Mouse (Mus musculus): ENCODE data around the gene Zup1. TPM values are rescaled to one million over a fixed set of nuclear protein-coding genes. Genes with fewer than 3 reads are reported as not detected.
"Not testable (repeated sequence)": the region's sequence is repeated elsewhere in the genome, so short reads cannot be mapped to it uniquely, and the experiment has no call there.

Gene Zup1
- polyA plus RNA-seq, 1 experiment from 2014 or later = 17.9 TPM

- 0 out of 2 replicates have a peak, but pooled peaks cover 2% of the 10 kb centered on the region for H3K9me3 ChIP-seq (ENCODE audit: control insufficient read depth, low read length)
- H3K4me3 ChIP-seq (ENCODE audit: low read depth, low read length) = no peak overlapping the region
- H3K9ac ChIP-seq (ENCODE audit: low read length) = no peak overlapping the region
- no peak overlapping the region for H3K4me2 ChIP-seq (ENCODE audit: low read length)
- no peak overlapping the region for H3K27ac ChIP-seq (ENCODE audit: low read depth)
- no peaks in the 10 kb centered on the region for H3K4me1 ChIP-seq (replicated peaks; ENCODE audit: control insufficient read depth, insufficient read depth, low read length)
- ATAC-seq (replicated peaks; ENCODE audit: low FRiP score, low TSS enrichment, low read depth) (peak; percentile 68; the same call in 1 of the 2 replicates), DNase-seq (ENCODE audit: low spot score) (no peak)
- no peaks in the 10 kb centered on the region for H3K27me3 ChIP-seq (replicated peaks; ENCODE audit: control insufficient read depth, insufficient read depth, low read length)
- peaks cover 78% of the 10 kb centered on the region for H3K36me3 ChIP-seq (ENCODE audit: control insufficient read depth, insufficient read depth, low read length)
Observed at GRCm38 (mm10) chr10:33940702-33941101, 10.4 kb downstream of the Zup1 start.

GRCm38 (mm10) chr10:33905489-33905888, 45.6 kb downstream of the Zup1 start:
- ATAC-seq (replicated peaks; ENCODE audit: low FRiP score, low TSS enrichment, low read depth) = no peak
- peak overlapping the region; percentile 21; the same call in 1 of the 2 replicates for H3K9ac ChIP-seq (ENCODE audit: low read length)

GRCm38 (mm10) chr10:33904530-33905481, 46.3 kb downstream of the Zup1 start, which contains the start of gene Rsph4a:
TSS of gene Rsph4a (plus strand) at chr10:33905111.
- DNase-seq (ENCODE audit: low spot score) = peak; percentile 74
- 5% methylated on average over 17 of the region's 17 CpGs for whole genome bisulfite sequencing
- Histone ChIP-seq H3K36me3 (ENCODE audit: control insufficient read depth, insufficient read depth, low read length) (no peaks in the 10 kb centered on the region), H3K9ac (ENCODE audit: low read length) (peak within 1 kb of the TSS; percentile 21; the same call in 1 of the 2 replicates), H3K4me1 (replicated peaks; ENCODE audit: control insufficient read depth, insufficient read depth, low read length) (no peaks in the 10 kb centered on the region; the same call in 1 of the 2 replicates), H3K4me2 (ENCODE audit: low read length) (peak within 1 kb of the TSS; percentile 77), H3K4me3 (ENCODE audit: low read depth, low read length) (peak within 1 kb of the TSS; percentile 42), H3K9me3 (ENCODE audit: control insufficient read depth, low read length) (no peaks in the 10 kb centered on the region), H3K27ac (ENCODE audit: low read depth) (no peak within 1 kb of the TSS), H3K27me3 (replicated peaks; ENCODE audit: control insufficient read depth, insufficient read depth, low read length) (no peaks in the 10 kb centered on the region)
- peak; percentile 92 for ATAC-seq (replicated peaks; ENCODE audit: low FRiP score, low TSS enrichment, low read depth)

More at GRCm38 (mm10) chr10:33905489-33905888, 45.6 kb downstream of the Zup1 start:
- peak overlapping the region; percentile 77 for H3K4me2 ChIP-seq (ENCODE audit: low read length)
- no peaks in the 10 kb centered on the region for H3K36me3 ChIP-seq (ENCODE audit: control insufficient read depth, insufficient read depth, low read length)
- no peaks in the 10 kb centered on the region; the same call in 1 of the 2 replicates for H3K4me1 ChIP-seq (replicated peaks; ENCODE audit: control insufficient read depth, insufficient read depth, low read length)
- H3K4me3 ChIP-seq (ENCODE audit: low read depth, low read length) = peak overlapping the region; percentile 42
- no peaks in the 10 kb centered on the region for H3K9me3 ChIP-seq (ENCODE audit: control insufficient read depth, low read length)
- H3K27ac ChIP-seq (ENCODE audit: low read depth) = no peak overlapping the region
- peak; percentile 50 for DNase-seq (ENCODE audit: low spot score)
- H3K27me3 ChIP-seq (replicated peaks; ENCODE audit: control insufficient read depth, insufficient read depth, low read length) = no peaks in the 10 kb centered on the region
- 6% methylated on average over 6 of the region's 6 CpGs for WGBS

- H3K36me3 ChIP-seq (ENCODE audit: control insufficient read depth, insufficient read depth, low read length); H3K4me2 ChIP-seq (ENCODE audit: low read length); H3K9ac ChIP-seq (ENCODE audit: low read length); H3K9me3 ChIP-seq (ENCODE audit: control insufficient read depth, low read length); H3K27ac ChIP-seq (ENCODE audit: low read depth); H3K4me3 ChIP-seq (ENCODE audit: low read depth, low read length); H3K4me1 ChIP-seq (replicated peaks; ENCODE audit: control insufficient read depth, insufficient read depth, low read length); ATAC-seq (replicated peaks; ENCODE audit: low FRiP score, low TSS enrichment, low read depth); H3K27me3 ChIP-seq (replicated peaks; ENCODE audit: control insufficient read depth, insufficient read depth, low read length); DNase-seq (ENCODE audit: low spot score): not testable (repeated sequence)
- WGBS = 75% methylated on average over 1 of the region's 1 CpGs
Observed at GRCm38 (mm10) chr10:33901520-33901919, 49.5 kb downstream of the Zup1 start.

- not testable (repeated sequence) for H3K9me3 ChIP-seq (ENCODE audit: control insufficient read depth, low read length); H3K36me3 ChIP-seq (ENCODE audit: control insufficient read depth, insufficient read depth, low read length); H3K27me3 ChIP-seq (replicated peaks; ENCODE audit: control insufficient read depth, insufficient read depth, low read length); H3K4me3 ChIP-seq (ENCODE audit: low read depth, low read length); H3K4me1 ChIP-seq (replicated peaks; ENCODE audit: control insufficient read depth, insufficient read depth, low read length); H3K27ac ChIP-seq (ENCODE audit: low read depth); H3K4me2 ChIP-seq (ENCODE audit: low read length); ATAC-seq (replicated peaks; ENCODE audit: low FRiP score, low TSS enrichment, low read depth); H3K9ac ChIP-seq (ENCODE audit: low read length); DNase-seq (ENCODE audit: low spot score)
- WGBS = 88% methylated on average over 2 of the region's 2 CpGs
Observed at GRCm38 (mm10) chr10:33882411-33882810, 68.7 kb downstream of the Zup1 start.

GRCm38 (mm10) chr10:33872672-33873398, 78.2 kb downstream of the Zup1 start:
- H3K4me3 ChIP-seq (ENCODE audit: low read depth, low read length) = no peak overlapping the region
- H3K36me3 ChIP-seq (ENCODE audit: control insufficient read depth, insufficient read depth, low read length) = no peaks in the 10 kb centered on the region
- ATAC-seq (replicated peaks; ENCODE audit: low FRiP score, low TSS enrichment, low read depth) (no peak), DNase-seq (ENCODE audit: low spot score) (no peak)
- H3K27ac ChIP-seq (ENCODE audit: low read depth) = no peak overlapping the region
- WGBS = 86% methylated on average over 2 of the region's 2 CpGs
- no peak overlapping the region for H3K9ac ChIP-seq (ENCODE audit: low read length)
- H3K27me3 ChIP-seq (replicated peaks; ENCODE audit: control insufficient read depth, insufficient read depth, low read length) = no peaks in the 10 kb centered on the region
- no peak overlapping the region for H3K4me2 ChIP-seq (ENCODE audit: low read length)
- H3K9me3 ChIP-seq (ENCODE audit: control insufficient read depth, low read length) = no peaks in the 10 kb centered on the region
- H3K4me1 ChIP-seq (replicated peaks; ENCODE audit: control insufficient read depth, insufficient read depth, low read length) = no peaks in the 10 kb centered on the region

GRCm38 (mm10) chr10:33870441-33870840, 80.6 kb downstream of the Zup1 start:
- DNase-seq (ENCODE audit: low spot score) (no peak), ATAC-seq (replicated peaks; ENCODE audit: low FRiP score, low TSS enrichment, low read depth) (no peak)
- Histone ChIP-seq H3K9me3 (ENCODE audit: control insufficient read depth, low read length) (no peaks in the 10 kb centered on the region), H3K4me2 (ENCODE audit: low read length) (no peak overlapping the region), H3K27ac (ENCODE audit: low read depth) (no peak overlapping the region), H3K9ac (ENCODE audit: low read length) (no peak overlapping the region), H3K4me1 (replicated peaks; ENCODE audit: control insufficient read depth, insufficient read depth, low read length) (no peaks in the 10 kb centered on the region), H3K36me3 (ENCODE audit: control insufficient read depth, insufficient read depth, low read length) (no peaks in the 10 kb centered on the region), H3K27me3 (replicated peaks; ENCODE audit: control insufficient read depth, insufficient read depth, low read length) (no peaks in the 10 kb centered on the region), H3K4me3 (ENCODE audit: low read depth, low read length) (no peak overlapping the region)
- 43% methylated on average over 1 of the region's 1 CpGs for WGBS

Measured in intestine, embryonic 14.5 days (tissue).